Mouse (Mus musculus): ENCODE results near the gene Kif5c. TPM values are rescaled to one million over a fixed set of nuclear protein-coding genes. Genes with fewer than 3 reads are reported as not detected.

Kif5c gene
- polyA plus RNA-seq, 1 experiment: 3.4 TPM

- H3K36me3 ChIP-seq (ENCODE audit: control insufficient read depth, insufficient read depth): no peaks in the 10 kb centered on the region
- TF ChIP-seq MYOG (IDR thresholded peaks at IDR 0.05; ENCODE audit: control insufficient read depth, extremely low read depth, insufficient read length): no peak
- no peak for TF ChIP-seq USF1 (IDR thresholded peaks at IDR 0.05; ENCODE audit: low read depth)
- no peak for TF ChIP-seq FOSL1 (IDR thresholded peaks at IDR 0.05; ENCODE audit: insufficient read depth, low read length, poor library complexity, severe bottlenecking)
- no peak for TF ChIP-seq CTCF (IDR thresholded peaks at IDR 0.05; ENCODE audit: control insufficient read depth, insufficient read depth, insufficient read length)
- no peak for TF ChIP-seq MYOD1 (IDR thresholded peaks at IDR 0.05; ENCODE audit: control insufficient read depth, insufficient read length, low read depth)
- TF ChIP-seq MAX (IDR thresholded peaks at IDR 0.05): no peak
- no peak for TF ChIP-seq CEBPB (IDR thresholded peaks at IDR 0.05; ENCODE audit: low read depth)
- H3K4me3 ChIP-seq (ENCODE audit: insufficient read depth, poor library complexity, severe bottlenecking): no peak overlapping the region
- no peak overlapping the region for H3ac ChIP-seq (ENCODE audit: control insufficient read depth, insufficient read length, low read depth)
- no peaks in the 10 kb centered on the region for H3K79me3 ChIP-seq (ENCODE audit: low read depth)
- H3K27me3 ChIP-seq (ENCODE audit: control insufficient read depth, insufficient read depth, insufficient read length): no peaks in the 10 kb centered on the region
- no peaks in the 10 kb centered on the region for H3K79me2 ChIP-seq (ENCODE audit: control insufficient read depth, insufficient read depth)
Measured at GRCm38 (mm10) chr2:49621234-49621633, 2.1 kb downstream of the Kif5c start.

- no peak overlapping the region for H3ac ChIP-seq (ENCODE audit: control insufficient read depth, insufficient read length, low read depth)
- TF ChIP-seq USF1 (IDR thresholded peaks at IDR 0.05; ENCODE audit: low read depth) (no peak), CTCF (IDR thresholded peaks at IDR 0.05; ENCODE audit: control insufficient read depth, insufficient read depth, insufficient read length) (no peak), MAX (IDR thresholded peaks at IDR 0.05) (no peak), FOSL1 (IDR thresholded peaks at IDR 0.05; ENCODE audit: insufficient read depth, low read length, poor library complexity, severe bottlenecking) (no peak), MYOG (IDR thresholded peaks at IDR 0.05; ENCODE audit: control insufficient read depth, extremely low read depth, insufficient read length) (no peak), MYOD1 (IDR thresholded peaks at IDR 0.05; ENCODE audit: control insufficient read depth, insufficient read length, low read depth) (no peak), CEBPB (IDR thresholded peaks at IDR 0.05; ENCODE audit: low read depth) (no peak)
- no peak overlapping the region for H3K4me3 ChIP-seq (ENCODE audit: insufficient read depth, poor library complexity, severe bottlenecking)
- H3K36me3 ChIP-seq (ENCODE audit: control insufficient read depth, insufficient read depth): no peaks in the 10 kb centered on the region
- no peaks in the 10 kb centered on the region for H3K27me3 ChIP-seq (ENCODE audit: control insufficient read depth, insufficient read depth, insufficient read length)
- H3K79me2 ChIP-seq (ENCODE audit: control insufficient read depth, insufficient read depth): no peaks in the 10 kb centered on the region
- no peaks in the 10 kb centered on the region for H3K79me3 ChIP-seq (ENCODE audit: low read depth)
Measured at GRCm38 (mm10) chr2:49625581-49625980, 6.5 kb downstream of the Kif5c start.

GRCm38 (mm10) chr2:49627611-49628010 lies 8.5 kb downstream of the Kif5c start:
- H3K36me3 ChIP-seq (ENCODE audit: control insufficient read depth, insufficient read depth): no peaks in the 10 kb centered on the region
- no peaks in the 10 kb centered on the region for H3K79me3 ChIP-seq (ENCODE audit: low read depth)
- no peaks in the 10 kb centered on the region for H3K27me3 ChIP-seq (ENCODE audit: control insufficient read depth, insufficient read depth, insufficient read length)
- no peak overlapping the region for H3ac ChIP-seq (ENCODE audit: control insufficient read depth, insufficient read length, low read depth)
- H3K4me3 ChIP-seq (ENCODE audit: insufficient read depth, poor library complexity, severe bottlenecking): no peak overlapping the region
- H3K79me2 ChIP-seq (ENCODE audit: control insufficient read depth, insufficient read depth): no peaks in the 10 kb centered on the region
- TF ChIP-seq MYOD1 (IDR thresholded peaks at IDR 0.05; ENCODE audit: control insufficient read depth, insufficient read length, low read depth): no peak
- TF ChIP-seq FOSL1 (IDR thresholded peaks at IDR 0.05; ENCODE audit: insufficient read depth, low read length, poor library complexity, severe bottlenecking): no peak
- TF ChIP-seq CEBPB (IDR thresholded peaks at IDR 0.05; ENCODE audit: low read depth): no peak
- no peak for TF ChIP-seq USF1 (IDR thresholded peaks at IDR 0.05; ENCODE audit: low read depth)
- no peak for TF ChIP-seq CTCF (IDR thresholded peaks at IDR 0.05; ENCODE audit: control insufficient read depth, insufficient read depth, insufficient read length)
- no peak for TF ChIP-seq MYOG (IDR thresholded peaks at IDR 0.05; ENCODE audit: control insufficient read depth, extremely low read depth, insufficient read length)

- Histone ChIP-seq H3K4me3 (ENCODE audit: insufficient read depth, poor library complexity, severe bottlenecking) (no peak overlapping the region), H3ac (ENCODE audit: control insufficient read depth, insufficient read length, low read depth) (no peak overlapping the region), H3K79me3 (ENCODE audit: low read depth) (no peaks in the 10 kb centered on the region), H3K36me3 (ENCODE audit: control insufficient read depth, insufficient read depth) (no peaks in the 10 kb centered on the region), H3K79me2 (ENCODE audit: control insufficient read depth, insufficient read depth) (no peaks in the 10 kb centered on the region), H3K27me3 (ENCODE audit: control insufficient read depth, insufficient read depth, insufficient read length) (no peaks in the 10 kb centered on the region)
- TF ChIP-seq MAX (IDR thresholded peaks at IDR 0.05) (no peak), MYOG (IDR thresholded peaks at IDR 0.05; ENCODE audit: control insufficient read depth, extremely low read depth, insufficient read length) (no peak), CTCF (IDR thresholded peaks at IDR 0.05; ENCODE audit: control insufficient read depth, insufficient read depth, insufficient read length) (no peak)
Measured at GRCm38 (mm10) chr2:49628094-49628705, 9.1 kb downstream of the Kif5c start.

GRCm38 (mm10) chr2:49629181-49629580 lies 10.1 kb downstream of the Kif5c start:
- TF ChIP-seq MAX (IDR thresholded peaks at IDR 0.05) (no peak), MYOG (IDR thresholded peaks at IDR 0.05; ENCODE audit: control insufficient read depth, extremely low read depth, insufficient read length) (no peak)
- no peaks in the 10 kb centered on the region for H3K36me3 ChIP-seq (ENCODE audit: control insufficient read depth, insufficient read depth)
- no peaks in the 10 kb centered on the region for H3K27me3 ChIP-seq (ENCODE audit: control insufficient read depth, insufficient read depth, insufficient read length)
- H3K79me3 ChIP-seq (ENCODE audit: low read depth): no peaks in the 10 kb centered on the region
- no peaks in the 10 kb centered on the region for H3K79me2 ChIP-seq (ENCODE audit: control insufficient read depth, insufficient read depth)
- no peak overlapping the region for H3ac ChIP-seq (ENCODE audit: control insufficient read depth, insufficient read length, low read depth)
- H3K4me3 ChIP-seq (ENCODE audit: insufficient read depth, poor library complexity, severe bottlenecking): no peak overlapping the region

GRCm38 (mm10) chr2:49630636-49631035 lies 11.5 kb downstream of the Kif5c start:
- Histone ChIP-seq H3K79me3 (ENCODE audit: low read depth) (no peaks in the 10 kb centered on the region), H3ac (ENCODE audit: control insufficient read depth, insufficient read length, low read depth) (no peak overlapping the region), H3K79me2 (ENCODE audit: control insufficient read depth, insufficient read depth) (no peaks in the 10 kb centered on the region), H3K27me3 (ENCODE audit: control insufficient read depth, insufficient read depth, insufficient read length) (no peaks in the 10 kb centered on the region), H3K36me3 (ENCODE audit: control insufficient read depth, insufficient read depth) (no peaks in the 10 kb centered on the region), H3K4me3 (ENCODE audit: insufficient read depth, poor library complexity, severe bottlenecking) (no peak overlapping the region)
- TF ChIP-seq FOSL1 (IDR thresholded peaks at IDR 0.05; ENCODE audit: insufficient read depth, low read length, poor library complexity, severe bottlenecking): no peak
- no peak for TF ChIP-seq MYOG (IDR thresholded peaks at IDR 0.05; ENCODE audit: control insufficient read depth, extremely low read depth, insufficient read length)
- no peak for TF ChIP-seq MYOD1 (IDR thresholded peaks at IDR 0.05; ENCODE audit: control insufficient read depth, insufficient read length, low read depth)
- no peak for TF ChIP-seq MAX (IDR thresholded peaks at IDR 0.05)
- no peak for TF ChIP-seq CEBPB (IDR thresholded peaks at IDR 0.05; ENCODE audit: low read depth)
- no peak for TF ChIP-seq CTCF (IDR thresholded peaks at IDR 0.05; ENCODE audit: control insufficient read depth, insufficient read depth, insufficient read length)
- no peak for TF ChIP-seq USF1 (IDR thresholded peaks at IDR 0.05; ENCODE audit: low read depth)

Measured in C2C12 (cell line).